Mouse (Mus musculus) hindbrain, postnatal 0 days (tissue): ENCODE measurements around the gene Pakap. TPM values are rescaled to one million over a fixed set of nuclear protein-coding genes. Genes with fewer than 3 reads are reported as not detected.

Experiments used
- ATAC-seq: fragments of 200-750 bp; cut with Nextera tagmentation; 2 replicates; pipeline ENCODE4 v1.8.0; 2017; ENCODE audit warnings: mild to moderate bottlenecking, moderate TSS enrichment, moderate library complexity
- DNase-seq: peaks from one replicate; pipeline ENCODE4 v3.0.0-alpha.2; 2015; ENCODE audit warnings: low spot score
- H3K27ac ChIP-seq: fragments of 300-500 bp; sonication (generic); 2 replicates; pipeline ENCODE4 v1.5.1; 2014; ENCODE audit warnings: mild to moderate bottlenecking
- H3K27me3 ChIP-seq: fragments of 300-500 bp; sonication (generic); 2 replicates; pipeline ENCODE4 v1.6.1; 2014; ENCODE audit warnings: low read length, mixed read lengths; ENCODE audit not compliant: insufficient read depth
- H3K36me3 ChIP-seq: fragments of 300-500 bp; sonication (generic); 2 replicates; pipeline ENCODE4 v1.6.1; 2014; ENCODE audit warnings: low read length, mixed read lengths; ENCODE audit not compliant: insufficient read depth
- H3K4me1 ChIP-seq: fragments of 300-500 bp; sonication (generic); 2 replicates; pipeline ENCODE4 v1.6.1; 2014; ENCODE audit warnings: antibody characterized with exemption, low read length, mixed read lengths; ENCODE audit not compliant: insufficient read depth
- H3K4me2 ChIP-seq: fragments of 300-500 bp; sonication (generic); 2 replicates; pipeline ENCODE4 v1.6.1; 2014; ENCODE audit warnings: low read depth, mild to moderate bottlenecking, low read length, moderate library complexity, mixed read lengths
- H3K4me3 ChIP-seq: fragments of 300-500 bp; sonication (generic); 2 replicates; pipeline ENCODE4 v1.5.1; 2014; ENCODE audit warnings: low read length
- H3K9ac ChIP-seq: fragments of 300-500 bp; sonication (generic); replicated peaks from 2 replicates; pipeline ENCODE4 v1.6.1; 2014; ENCODE audit warnings: mild to moderate bottlenecking, low read length, moderate library complexity, mixed read lengths
- H3K9me3 ChIP-seq: fragments of 300-500 bp; sonication (generic); 2 replicates; pipeline ENCODE4 v1.6.1; 2016; ENCODE audit warnings: low read length, mixed read lengths
- CTCF ChIP-seq: IDR thresholded peaks from 2 replicates; pipeline ENCODE4 v1.5.1; 2016; ENCODE audit warnings: antibody characterized with exemption, control low read depth, low read depth
- WGBS: fragments of 180-500 bp; shearing (Covaris S2); extraction: QIAGEN DNeasy Blood & Tissue Kit; methylation state at CpG from one replicate; pipeline ENCODE4 v1.1.7; 2014; 5-methylcytosine and 5-hydroxymethylcytosine counted together
- polyA plus RNA-seq: library from polyadenylated mRNA; unstranded; fragments of >200 nt; fragmentation: Nextera tagmentation; extraction: Ambion mirVana; gene quantifications from 2 replicates; pipeline ENCODE4 v1.2.1, GENCODE M21; 2015
- total RNA-seq: library from RNA; depleted of rRNA; stranded (reverse); fragments of >200 nt; gene quantifications from 2 replicates; pipeline ENCODE4 v1.2.3, GENCODE M21; 2014

Pakap gene
- total and polyA plus RNA-seq, 2 experiments from 2014 or later: 9.7 to 14.3 TPM

GRCm38 (mm10) chr4:57915216-57915965, 347.4 kb downstream of the Pakap start:
- whole genome bisulfite sequencing: 33% methylated on average over 17 of the region's 17 CpGs
- peak; percentile 65 for DNase-seq

DNA sequence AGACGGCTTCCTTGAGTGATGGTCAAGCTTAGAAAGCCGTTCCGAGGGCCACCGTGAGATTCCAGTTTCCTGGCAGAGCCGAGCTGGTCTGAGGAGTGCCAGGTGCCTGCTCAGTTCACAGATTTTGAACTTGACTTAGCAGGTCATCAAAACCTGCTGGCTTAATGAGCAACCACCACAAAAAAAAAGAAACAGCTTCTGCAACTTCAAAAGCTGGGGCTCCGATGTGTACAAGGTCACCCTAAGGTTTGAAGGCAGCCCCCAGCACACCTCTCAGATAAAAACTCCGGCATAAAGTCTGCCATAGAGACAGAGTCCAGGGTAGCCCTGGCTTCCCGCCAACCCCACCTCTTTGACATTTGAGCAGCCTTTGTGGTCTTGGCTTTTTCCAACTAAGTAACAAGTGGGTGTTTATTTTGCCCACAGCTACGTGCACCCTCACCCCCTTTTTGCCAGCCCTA, 348.3 kb downstream of the Pakap start, which contains the start of gene D630039A03Rik:
Gene D630039A03Rik (minus strand): TSS at position 97 of the 461 bp plus-strand sequence.
- no peak for ATAC-seq
- Histone ChIP-seq H3K9me3 (no peaks in the 10 kb centered on the region), H3K4me1 (no peaks in the 10 kb centered on the region), H3K4me2 (peak within 1 kb of the TSS; percentile 30), H3K27me3 (no peaks in the 10 kb centered on the region), H3K4me3 (no peak within 1 kb of the TSS), H3K36me3 (no peaks in the 10 kb centered on the region), H3K9ac (no peak within 1 kb of the TSS), H3K27ac (peak within 1 kb of the TSS; percentile 37)
- no peak for TF ChIP-seq CTCF
- WGBS: 24% methylated on average over 9 of the region's 9 CpGs
- peak; percentile 20 for DNase-seq

More at GRCm38 (mm10) chr4:57915216-57915965, 347.4 kb downstream of the Pakap start:
- no peaks in the 10 kb centered on the region for H3K36me3 ChIP-seq
- TF ChIP-seq CTCF: no peak
- no peak overlapping the region for H3K9ac ChIP-seq
- H3K9me3 ChIP-seq: no peaks in the 10 kb centered on the region
- no peaks in the 10 kb centered on the region for H3K4me1 ChIP-seq
- peak overlapping the region; percentile 30 for H3K4me2 ChIP-seq
- ATAC-seq: peak; percentile 67
- no peaks in the 10 kb centered on the region for H3K27me3 ChIP-seq
- H3K27ac ChIP-seq: peak overlapping the region; percentile 37
- H3K4me3 ChIP-seq: no peak overlapping the region

DNA sequence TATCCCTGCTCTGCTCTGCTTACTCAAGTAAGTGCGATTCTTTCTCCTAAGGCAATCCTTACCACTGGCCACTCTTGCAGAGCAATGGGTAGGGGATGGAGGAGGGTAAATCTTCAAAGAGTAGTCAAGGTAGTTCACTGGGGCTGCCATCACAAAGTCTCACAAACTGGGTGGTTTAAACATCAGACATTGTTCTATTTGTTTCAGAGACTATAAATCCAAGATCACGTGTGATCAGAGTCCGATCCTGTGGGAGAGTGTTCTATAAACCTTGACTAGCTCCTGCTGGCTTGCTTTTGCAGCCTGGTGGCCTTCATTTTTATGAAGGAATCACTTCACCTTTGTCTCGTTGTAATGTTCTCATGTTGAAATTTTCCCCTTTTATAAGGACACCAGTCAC, 348.7 kb downstream of the Pakap start:
- H3K4me1 ChIP-seq: no peaks in the 10 kb centered on the region
- 76% methylated on average over 4 of the region's 4 CpGs for WGBS
- no peaks in the 10 kb centered on the region for H3K36me3 ChIP-seq
- H3K4me2 ChIP-seq: no peak overlapping the region
- TF ChIP-seq CTCF: no peak
- H3K9ac ChIP-seq: no peak overlapping the region
- H3K9me3 ChIP-seq: no peaks in the 10 kb centered on the region
- H3K4me3 ChIP-seq: no peak overlapping the region
- no peaks in the 10 kb centered on the region for H3K27me3 ChIP-seq
- no peak overlapping the region for H3K27ac ChIP-seq
- DNase-seq: no peak
- ATAC-seq: no peak

DNA sequence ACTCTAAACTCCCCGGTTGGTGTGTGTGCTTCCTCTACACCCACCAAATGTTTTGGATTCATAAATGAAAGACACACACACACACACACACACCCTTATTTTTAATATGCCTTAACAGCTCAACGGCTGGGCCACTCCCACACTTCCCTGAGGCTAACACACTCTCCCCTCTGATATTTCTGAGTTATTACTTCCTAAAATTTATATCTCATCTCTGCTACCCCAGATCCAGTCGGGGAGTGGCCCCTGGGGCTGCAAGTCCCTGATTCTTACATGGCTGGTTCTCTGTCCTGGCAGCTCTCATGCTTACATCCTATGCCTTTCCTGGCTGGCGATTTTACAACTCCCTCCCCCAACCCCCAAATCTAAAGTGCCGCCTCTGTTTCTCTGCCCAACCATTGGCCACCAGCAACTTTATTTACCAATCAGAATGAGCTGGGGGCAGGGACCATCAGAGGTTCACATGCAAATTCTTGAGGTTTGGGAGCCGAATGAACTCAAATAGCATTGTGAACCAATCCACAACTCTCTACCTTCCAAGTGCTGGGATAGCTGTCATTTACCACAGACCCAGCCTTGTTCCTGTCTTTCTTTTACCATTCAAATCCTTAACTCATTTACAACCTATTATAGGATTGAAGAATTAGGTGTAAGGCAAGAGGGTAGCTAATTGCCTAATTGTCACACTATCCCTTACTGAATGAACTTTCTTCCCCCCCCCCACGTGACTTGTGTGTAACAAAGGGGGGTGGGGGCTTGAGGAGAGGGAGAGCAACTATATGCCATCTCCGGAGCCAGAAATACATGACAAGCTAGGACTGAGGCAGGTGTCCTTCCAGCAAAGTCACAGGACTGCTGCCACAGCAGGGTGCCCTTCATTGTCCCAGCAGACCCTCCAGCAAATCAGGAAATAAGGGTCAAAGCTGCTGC, 351.8 kb downstream of the Pakap start:
- H3K9ac ChIP-seq: no peak overlapping the region
- no peaks in the 10 kb centered on the region for H3K27me3 ChIP-seq
- no peaks in the 10 kb centered on the region for H3K36me3 ChIP-seq
- H3K4me2 ChIP-seq: no peak overlapping the region
- 0 out of 2 replicates have a peak, but pooled peaks cover 4% of the 10 kb centered on the region for H3K4me1 ChIP-seq
- no peak for DNase-seq
- 18% methylated on average over 8 of the region's 8 CpGs for WGBS
- ATAC-seq: no peak
- H3K9me3 ChIP-seq: no peaks in the 10 kb centered on the region
- H3K4me3 ChIP-seq: no peak overlapping the region
- TF ChIP-seq CTCF: no peak
- no peak overlapping the region for H3K27ac ChIP-seq

DNA sequence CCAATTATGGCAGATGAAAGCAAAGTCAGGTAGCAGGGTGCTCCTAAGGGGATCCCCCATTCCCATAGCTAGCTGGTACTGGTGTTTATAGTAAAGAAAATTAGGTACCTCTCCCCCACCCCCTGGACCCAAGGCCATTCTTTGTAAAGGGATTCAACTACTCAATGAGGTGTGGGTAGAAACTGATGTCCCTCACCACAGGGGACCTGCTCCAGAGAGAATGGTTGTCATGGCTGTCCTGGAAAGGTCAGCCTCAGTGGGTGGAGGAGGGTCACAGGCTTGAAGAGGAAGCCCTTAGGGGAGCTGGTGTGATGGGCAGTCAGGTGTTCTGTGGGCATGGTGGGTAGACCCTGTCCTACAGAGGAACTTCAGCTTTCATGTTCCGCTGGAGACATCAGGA, 352.5 kb downstream of the Pakap start:
- Histone ChIP-seq H3K27ac (no peak overlapping the region), H3K27me3 (no peaks in the 10 kb centered on the region), H3K4me3 (no peak overlapping the region), H3K9ac (no peak overlapping the region), H3K4me1 (0 out of 2 replicates have a peak, but pooled peaks cover 4% of the 10 kb centered on the region), H3K36me3 (no peaks in the 10 kb centered on the region), H3K9me3 (no peaks in the 10 kb centered on the region), H3K4me2 (no peak overlapping the region)
- no peak for ATAC-seq
- 56% methylated on average over 1 of the region's 1 CpGs for WGBS
- TF ChIP-seq CTCF: no peak
- DNase-seq: no peak

- H3K4me3 ChIP-seq: no peak overlapping the region
- 0 out of 2 replicates have a peak, but pooled peaks cover 4% of the 10 kb centered on the region for H3K4me1 ChIP-seq
- H3K27me3 ChIP-seq: no peaks in the 10 kb centered on the region
- no peak overlapping the region; the same call in 1 of the 2 replicates for H3K27ac ChIP-seq
- no peak overlapping the region for H3K9ac ChIP-seq
- no peak for ATAC-seq
- H3K9me3 ChIP-seq: no peaks in the 10 kb centered on the region
- DNase-seq: peak; percentile 19
- 21% methylated on average over 5 of the region's 5 CpGs for WGBS
- H3K36me3 ChIP-seq: no peaks in the 10 kb centered on the region
- no peak overlapping the region for H3K4me2 ChIP-seq
- TF ChIP-seq CTCF: no peak
Measured at GRCm38 (mm10) chr4:57922171-57922570, 354.2 kb downstream of the Pakap start.
